Mouse (Mus musculus): Measurements from ENCODE around the gene S100z. TPM values are rescaled to one million over a fixed set of nuclear protein-coding genes. Genes with fewer than 3 reads are reported as not detected.

Gene S100z
- total and polyA plus RNA-seq, 3 experiments = not detected

DNA sequence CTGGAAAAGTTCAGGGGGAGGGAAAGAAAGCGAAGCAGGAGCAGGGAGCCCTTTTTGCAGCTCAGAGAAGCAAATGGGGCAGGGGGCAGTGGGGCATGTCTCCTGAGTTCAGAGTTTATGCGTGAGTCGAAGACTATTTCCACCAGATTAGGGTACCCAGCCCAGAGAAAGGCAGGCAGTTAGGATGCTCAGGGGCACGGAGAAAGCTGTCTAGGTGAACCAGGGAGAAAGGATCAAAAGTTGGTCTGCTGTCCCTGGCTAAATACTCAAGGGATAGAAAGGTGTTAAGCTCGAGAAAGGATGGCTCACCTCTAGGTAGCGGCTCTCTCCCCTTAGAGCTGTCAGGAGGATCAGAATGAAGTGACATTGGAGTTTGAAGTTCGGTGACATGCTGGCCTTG lies 34.2 kb downstream of the S100z start:
- no peak overlapping the region for H3K4me3 ChIP-seq (ENCODE audit: control insufficient read depth in 1 of 2, insufficient read depth in 1 of 2, low read depth in 2 of 2, low read length in 2 of 2)
- DNase-seq (ENCODE audit: low read depth, low spot score) = no peak

DNA sequence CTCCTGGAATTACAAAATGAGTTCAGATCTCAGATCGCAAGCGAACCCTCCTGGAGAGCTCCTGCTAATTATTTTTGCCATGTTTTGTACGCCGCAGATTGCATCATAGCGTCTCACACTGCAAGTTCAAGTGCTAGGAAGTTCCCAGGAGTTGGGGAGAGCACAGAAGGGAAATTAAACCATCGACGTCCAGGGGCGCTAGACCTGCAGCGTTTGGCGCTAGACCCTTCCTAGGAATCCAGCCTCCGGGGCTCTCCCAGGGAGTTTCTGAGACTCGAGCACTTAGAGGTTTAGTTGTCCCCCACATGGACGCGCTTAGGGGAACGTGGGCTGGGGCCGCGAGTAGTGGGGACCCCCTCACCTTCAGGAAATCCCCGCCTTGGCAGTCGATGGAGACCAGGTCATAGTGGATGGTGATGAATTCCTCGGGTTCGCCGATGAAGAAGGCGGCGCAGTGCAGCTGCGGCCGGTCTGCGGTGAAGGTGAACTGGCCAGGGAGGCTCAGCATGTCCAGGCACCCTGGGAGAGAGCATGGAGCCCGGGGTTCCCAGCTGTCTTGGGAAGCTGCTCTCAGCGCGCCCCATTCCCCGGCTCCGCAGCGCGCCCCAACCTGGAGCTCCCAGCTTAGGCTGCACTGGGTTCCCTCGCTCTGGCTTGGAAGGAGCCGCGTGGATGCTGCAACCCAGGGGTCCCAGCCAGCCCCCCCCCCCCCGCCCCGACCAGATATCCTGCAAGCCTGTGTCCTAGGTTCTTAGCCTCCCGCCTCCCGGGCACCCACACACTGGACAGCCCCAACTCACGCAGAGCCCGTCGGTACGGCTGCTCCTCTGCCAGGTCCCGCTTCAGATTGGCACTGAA lies 34.9 kb downstream of the S100z start:
- Histone ChIP-seq H3K27me3 (ENCODE audit: control insufficient read depth in 1 of 2, insufficient read depth in 2 of 2, low read length in 2 of 2) (no peaks in the 10 kb centered on the region; a peak in 1 of 4 replicates), H3K9ac (ENCODE audit: control insufficient read depth, low read depth, low read length, poor library complexity, severe bottlenecking) (no peak overlapping the region)
- DNase-seq (ENCODE audit: low read depth, low spot score) = no peak

More for the DNA sequence above, 34.2 kb downstream of the S100z start:
- Histone ChIP-seq H3K4me1 (ENCODE audit: control insufficient read depth in 1 of 2, insufficient read depth in 2 of 2, low read length in 2 of 2) (no peaks in the 10 kb centered on the region), H3K9me3 (replicated peaks; ENCODE audit: insufficient read depth, low read length) (no peaks in the 10 kb centered on the region), H3K79me2 (ENCODE audit: control insufficient read depth, insufficient read depth, low read length, poor library complexity) (no peaks in the 10 kb centered on the region), H3K27ac (ENCODE audit: control insufficient read depth, low read depth, low read length) (no peak overlapping the region), H3K27me3 (ENCODE audit: control insufficient read depth in 1 of 2, insufficient read depth in 2 of 2, low read length in 2 of 2) (no peaks in the 10 kb centered on the region; a peak in 1 of 4 replicates), H3K9ac (ENCODE audit: control insufficient read depth, low read depth, low read length, poor library complexity, severe bottlenecking) (no peak overlapping the region), H3K36me3 (ENCODE audit: control insufficient read depth in 1 of 2, insufficient read depth in 2 of 2, low read length in 2 of 2) (no peaks in the 10 kb centered on the region)
- TF ChIP-seq NELFE (IDR thresholded peaks at IDR 0.05; ENCODE audit: low read depth, low read length) (no peak), CTCF (IDR thresholded peaks at IDR 0.05 in 2 of 3, conservative IDR thresholded peaks at IDR 0.05 in 1 of 3; ENCODE audit: control insufficient read depth in 1 of 3, insufficient read depth in 1 of 3, low read depth in 2 of 3, low read length in 3 of 3, poor library complexity in 1 of 3, severe bottlenecking in 1 of 3) (no peak), MXI1 (IDR thresholded peaks at IDR 0.05; ENCODE audit: low read depth, low read length) (no peak), MAZ (IDR thresholded peaks at IDR 0.05; ENCODE audit: low read depth, low read length) (no peak), UBTF (IDR thresholded peaks at IDR 0.05; ENCODE audit: borderline replicate concordance, insufficient read depth, low read depth, low read length) (no peak), RAD21 (IDR thresholded peaks at IDR 0.05; ENCODE audit: low read depth, low read length) (no peak), POLR2AphosphoS5 (IDR thresholded peaks at IDR 0.05; ENCODE audit: borderline replicate concordance, low read depth, low read length) (no peak), MYB (IDR thresholded peaks at IDR 0.05; ENCODE audit: low read depth, low read length) (no peak), ZC3H11A (IDR thresholded peaks at IDR 0.05; ENCODE audit: low read depth, low read length) (no peak), POLR2AphosphoS2 (IDR thresholded peaks at IDR 0.05; ENCODE audit: low read length) (no peak), ZMIZ1 (IDR thresholded peaks at IDR 0.05; ENCODE audit: low read depth, low read length) (no peak)

DNA sequence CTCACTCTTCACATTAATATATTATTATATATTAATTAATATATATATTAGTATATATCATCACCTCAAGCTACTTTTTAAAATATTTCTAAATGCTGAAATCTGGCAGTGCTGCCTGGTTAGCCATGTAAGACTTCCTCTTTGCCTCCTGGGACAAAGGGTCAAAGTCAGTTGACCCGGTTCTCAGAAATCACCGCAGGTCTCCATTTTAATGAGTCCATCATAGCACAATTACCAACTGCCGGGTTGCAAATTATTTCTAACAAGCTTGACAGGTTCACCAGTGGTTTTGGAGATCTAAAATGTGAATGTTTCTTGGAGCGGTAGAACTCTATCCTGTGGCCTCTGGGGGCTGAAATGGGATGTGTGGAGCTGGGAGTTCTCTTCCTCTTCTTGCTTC lies 35.6 kb downstream of the S100z start:
- Histone ChIP-seq H3K9ac (ENCODE audit: control insufficient read depth, low read depth, low read length, poor library complexity, severe bottlenecking) (no peak overlapping the region), H3K27me3 (ENCODE audit: control insufficient read depth in 1 of 2, insufficient read depth in 2 of 2, low read length in 2 of 2) (no peaks in the 10 kb centered on the region), H3K4me3 (ENCODE audit: control insufficient read depth in 1 of 2, insufficient read depth in 1 of 2, low read depth in 2 of 2, low read length in 2 of 2) (no peak overlapping the region), H3K79me2 (ENCODE audit: control insufficient read depth, insufficient read depth, low read length, poor library complexity) (no peaks in the 10 kb centered on the region), H3K9me3 (replicated peaks; ENCODE audit: insufficient read depth, low read length) (no peaks in the 10 kb centered on the region), H3K27ac (ENCODE audit: control insufficient read depth, low read depth, low read length) (no peak overlapping the region), H3K36me3 (ENCODE audit: control insufficient read depth in 1 of 2, insufficient read depth in 2 of 2, low read length in 2 of 2) (no peaks in the 10 kb centered on the region), H3K4me1 (ENCODE audit: control insufficient read depth in 1 of 2, insufficient read depth in 2 of 2, low read length in 2 of 2) (no peaks in the 10 kb centered on the region)
- DNase-seq (ENCODE audit: low read depth, low spot score) = no peak
- no peak for TF ChIP-seq MAZ (IDR thresholded peaks at IDR 0.05; ENCODE audit: low read depth, low read length)
- no peak for TF ChIP-seq POLR2AphosphoS5 (IDR thresholded peaks at IDR 0.05; ENCODE audit: borderline replicate concordance, low read depth, low read length)
- TF ChIP-seq ZNF384 (IDR thresholded peaks at IDR 0.05; ENCODE audit: low read depth, low read length) = no peak
- TF ChIP-seq MYC (IDR thresholded peaks at IDR 0.05; ENCODE audit: low read depth, low read length) = no peak
- TF ChIP-seq GABPA (IDR thresholded peaks at IDR 0.05; ENCODE audit: low read depth, low read length) = no peak
- TF ChIP-seq TAL1 (IDR thresholded peaks at IDR 0.05; ENCODE audit: low read length) = no peak
- no peak for TF ChIP-seq MAFK (IDR thresholded peaks at IDR 0.05; ENCODE audit: borderline replicate concordance, low read depth, low read length)
- TF ChIP-seq BHLHE40 (IDR thresholded peaks at IDR 0.05; ENCODE audit: borderline replicate concordance, low read depth, low read length) = no peak
- TF ChIP-seq TBP (IDR thresholded peaks at IDR 0.05; ENCODE audit: low read depth, low read length) = no peak
- TF ChIP-seq ELF1 (IDR thresholded peaks at IDR 0.05; ENCODE audit: low read depth, low read length) = no peak
- TF ChIP-seq CHD2 (IDR thresholded peaks at IDR 0.05; ENCODE audit: low read length) = no peak
- no peak for TF ChIP-seq USF1 (IDR thresholded peaks at IDR 0.05; ENCODE audit: low read depth, low read length)
- no peak for TF ChIP-seq MXI1 (IDR thresholded peaks at IDR 0.05; ENCODE audit: low read depth, low read length)
- TF ChIP-seq RCOR1 (IDR thresholded peaks at IDR 0.05; ENCODE audit: low read depth, low read length) = no peak
- no peak for TF ChIP-seq POLR2AphosphoS2 (IDR thresholded peaks at IDR 0.05; ENCODE audit: low read length)
- no peak for TF ChIP-seq CHD1 (IDR thresholded peaks at IDR 0.05; ENCODE audit: low read depth, low read length)

More for the DNA sequence above, 34.9 kb downstream of the S100z start:
- Histone ChIP-seq H3K4me1 (ENCODE audit: control insufficient read depth in 1 of 2, insufficient read depth in 2 of 2, low read length in 2 of 2) (no peaks in the 10 kb centered on the region), H3K9me3 (replicated peaks; ENCODE audit: insufficient read depth, low read length) (no peaks in the 10 kb centered on the region), H3K4me3 (ENCODE audit: control insufficient read depth in 1 of 2, insufficient read depth in 1 of 2, low read depth in 2 of 2, low read length in 2 of 2) (no peak overlapping the region), H3K79me2 (ENCODE audit: control insufficient read depth, insufficient read depth, low read length, poor library complexity) (no peaks in the 10 kb centered on the region), H3K27ac (ENCODE audit: control insufficient read depth, low read depth, low read length) (no peak overlapping the region), H3K36me3 (ENCODE audit: control insufficient read depth in 1 of 2, insufficient read depth in 2 of 2, low read length in 2 of 2) (no peaks in the 10 kb centered on the region)
- TF ChIP-seq USF1 (IDR thresholded peaks at IDR 0.05; ENCODE audit: low read depth, low read length) (no peak), ZKSCAN1 (IDR thresholded peaks at IDR 0.05; ENCODE audit: low read depth, low read length) (no peak)

Data from MEL (cell line).